Mouse (Mus musculus) brain, embryonic 14.5 days (tissue): Measurements from ENCODE around the gene Oscp1.

Source experiments
- CTCF ChIP-seq: fragments of 200-500 bp; IDR thresholded peaks from 2 replicates; pipeline ENCODE4 v1.5.1; 2012; ENCODE audit warnings: inconsistent platforms, mild to moderate bottlenecking, moderate library complexity, borderline replicate concordance; ENCODE audit not compliant: insufficient read depth, insufficient read length; ENCODE audit errors: extremely low read depth
- POLR2A ChIP-seq: fragments of 200-500 bp; IDR thresholded peaks from 2 replicates; pipeline ENCODE4 v1.6.1; 2012; ENCODE audit warnings: mild to moderate bottlenecking, inconsistent platforms, borderline replicate concordance; ENCODE audit not compliant: poor library complexity, insufficient read depth, insufficient read length, severe bottlenecking; ENCODE audit errors: extremely low read depth

DNA sequence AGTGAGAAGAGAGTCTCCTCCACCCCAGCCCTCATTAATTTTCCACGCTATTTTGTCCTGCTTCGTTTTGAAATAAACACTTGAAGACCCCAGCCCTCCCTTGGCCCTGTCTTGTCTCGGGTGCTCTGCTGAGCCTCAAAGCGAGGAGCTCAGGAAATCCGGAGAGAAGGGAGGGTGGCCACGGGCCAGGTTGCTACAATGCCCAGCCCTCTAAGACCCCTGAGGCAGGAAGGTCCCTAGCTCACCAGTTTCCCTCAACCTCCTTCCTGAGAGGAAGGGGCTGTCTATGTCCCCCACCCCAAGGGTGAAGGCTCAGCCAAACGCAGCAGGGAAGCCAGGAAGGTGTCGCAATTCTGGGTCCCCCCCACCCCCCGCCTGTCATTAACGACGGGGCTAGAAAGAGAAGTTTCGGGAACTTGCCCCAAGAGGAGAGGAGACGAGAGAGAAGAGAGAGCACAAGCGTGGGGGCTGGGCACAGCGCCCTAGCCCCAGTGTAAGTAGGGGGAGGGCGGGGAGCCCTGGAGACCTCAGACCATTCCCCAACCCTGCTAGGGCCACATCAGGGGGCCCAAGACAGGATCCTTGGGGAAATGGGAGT, 34.0 kb upstream of the Oscp1 start, which contains the start of gene Csf3r:
- no peak for TF ChIP-seq CTCF
- TF ChIP-seq POLR2A, result no peak
